Mouse (Mus musculus) kidney, postnatal 14 days (tissue): ENCODE measurements at regions not wholly inside any gene's neighbourhood (a gene's known extent, or its start where the extent isn't known, plus 50 kb on each side); places are given as distances from the start of the nearest gene placed in this dataset.

Experiments
- DNase-seq: peaks from one replicate; pipeline ENCODE4 v3.0.0; 2022; ENCODE audit warnings: mixed read lengths

DNA sequence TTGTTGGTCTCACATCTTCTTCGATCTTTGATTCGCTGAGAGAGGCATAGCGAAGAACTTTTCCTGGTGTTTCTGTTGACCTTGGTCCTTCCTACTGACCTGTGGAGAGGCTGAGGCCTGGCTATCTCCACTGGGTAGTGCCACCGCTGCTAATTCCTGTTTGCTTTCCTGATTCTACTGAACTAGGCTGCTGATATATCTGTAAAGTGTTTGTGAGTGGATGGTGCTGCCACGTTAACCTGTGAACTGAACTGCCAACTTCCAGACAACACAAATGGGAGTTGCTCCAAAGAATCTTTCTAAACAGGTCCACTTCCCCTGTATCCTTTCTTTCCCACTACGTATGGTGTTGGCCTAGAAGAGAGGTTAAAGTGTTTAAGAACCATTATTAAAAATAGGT, 78.0 kb upstream of the Akt3 start:
- DNase-seq: no peak

DNA sequence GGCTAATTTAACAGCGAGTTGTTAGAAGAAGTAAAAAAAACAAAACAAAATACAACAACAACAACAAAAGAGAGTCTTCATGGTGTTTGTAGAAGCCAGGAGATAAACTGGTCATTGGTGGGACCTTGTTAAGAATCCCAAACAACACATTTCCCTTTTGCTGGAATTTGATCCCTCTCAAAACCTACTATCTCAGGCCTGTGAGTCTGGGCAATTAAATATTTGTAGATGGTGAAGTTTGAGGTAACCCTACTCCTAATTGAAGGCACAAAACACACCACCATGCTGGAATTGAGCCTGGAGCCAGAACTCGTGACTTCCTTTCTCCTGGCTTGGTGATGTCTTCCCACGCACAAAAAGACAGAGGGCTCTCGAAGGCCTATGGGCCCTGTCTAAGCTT, 65.4 kb upstream of the Akt3 start:
- no peak for DNase-seq

DNA sequence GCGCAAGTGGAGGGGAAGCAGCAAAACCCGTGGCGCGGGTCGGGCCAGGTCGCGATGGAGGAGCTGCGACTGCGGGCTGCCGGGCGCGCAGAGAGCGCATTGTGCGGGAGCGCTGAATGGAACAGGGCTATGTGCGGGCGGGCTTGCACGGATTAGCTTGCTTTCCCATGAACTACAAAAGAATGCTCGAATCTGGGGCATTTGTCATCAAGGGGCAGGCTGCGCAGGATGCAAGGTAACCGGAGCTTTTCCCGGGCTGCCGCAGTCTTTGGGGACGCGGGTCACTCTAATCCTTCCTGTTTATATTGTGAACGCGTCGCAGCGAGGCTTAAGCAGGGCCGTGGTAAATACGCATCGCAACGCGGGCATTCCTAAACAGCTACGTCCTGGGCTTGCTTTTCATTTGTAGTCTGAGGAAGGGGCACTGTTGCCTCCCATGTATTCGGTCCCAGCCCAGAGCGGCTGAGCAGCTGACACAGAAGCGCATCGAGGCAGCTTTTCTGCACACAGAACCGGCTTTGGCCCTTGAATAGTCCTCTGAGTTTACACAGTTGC, 64.8 kb upstream of the Akt3 start:
- DNase-seq: no peak

DNA sequence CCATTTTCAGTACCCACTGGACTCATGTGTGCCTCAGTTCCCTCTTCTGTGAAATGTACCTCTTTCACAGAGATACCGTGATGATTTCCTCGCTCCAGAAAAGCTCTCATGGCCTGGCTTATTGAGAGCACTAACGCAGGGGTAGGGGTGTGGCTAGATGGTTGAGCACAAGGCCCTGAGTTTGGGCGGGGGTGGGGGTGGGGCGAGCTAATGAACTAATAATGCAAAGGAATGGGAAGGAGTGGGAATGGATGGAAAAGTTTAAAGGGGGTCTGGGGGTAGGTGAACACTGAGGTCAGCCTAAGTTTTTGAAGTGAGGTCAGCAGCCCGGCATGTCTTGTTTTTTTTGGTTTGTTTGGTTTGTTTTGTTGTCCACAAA, 64.3 kb upstream of the Akt3 start:
- DNase-seq: no peak

DNA sequence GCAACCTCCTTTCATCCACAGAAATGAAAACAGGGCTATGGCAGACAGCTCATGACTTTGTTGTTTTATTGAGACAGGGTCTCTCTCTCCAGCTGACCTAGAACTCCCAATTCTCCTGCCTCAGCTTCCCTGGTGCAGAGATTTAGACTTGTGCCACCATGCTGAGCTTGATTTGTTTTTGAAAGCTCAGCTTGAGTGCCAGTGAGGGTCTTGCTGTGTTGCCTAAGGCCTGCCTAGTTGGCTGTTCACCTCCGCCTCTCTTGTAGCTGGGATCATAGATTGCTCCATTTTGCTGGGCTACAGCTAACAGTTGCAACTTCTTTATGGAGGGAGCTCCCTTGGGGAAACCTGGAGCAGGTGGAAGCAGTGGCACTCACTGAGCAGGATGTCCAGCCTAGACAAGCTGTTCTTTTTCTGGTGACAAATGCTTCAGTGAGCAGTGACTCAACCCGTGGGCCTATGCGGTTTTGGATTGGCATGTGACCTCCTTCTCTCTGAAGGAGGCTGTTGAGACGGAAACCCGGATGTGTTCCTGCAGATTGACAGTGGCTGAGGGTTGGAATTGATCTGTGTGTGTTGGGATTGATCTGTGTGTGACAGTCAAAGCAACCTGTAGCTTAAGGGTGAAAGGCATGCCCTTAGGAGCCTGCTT, 63.8 kb upstream of the Akt3 start:
- no peak for DNase-seq

DNA sequence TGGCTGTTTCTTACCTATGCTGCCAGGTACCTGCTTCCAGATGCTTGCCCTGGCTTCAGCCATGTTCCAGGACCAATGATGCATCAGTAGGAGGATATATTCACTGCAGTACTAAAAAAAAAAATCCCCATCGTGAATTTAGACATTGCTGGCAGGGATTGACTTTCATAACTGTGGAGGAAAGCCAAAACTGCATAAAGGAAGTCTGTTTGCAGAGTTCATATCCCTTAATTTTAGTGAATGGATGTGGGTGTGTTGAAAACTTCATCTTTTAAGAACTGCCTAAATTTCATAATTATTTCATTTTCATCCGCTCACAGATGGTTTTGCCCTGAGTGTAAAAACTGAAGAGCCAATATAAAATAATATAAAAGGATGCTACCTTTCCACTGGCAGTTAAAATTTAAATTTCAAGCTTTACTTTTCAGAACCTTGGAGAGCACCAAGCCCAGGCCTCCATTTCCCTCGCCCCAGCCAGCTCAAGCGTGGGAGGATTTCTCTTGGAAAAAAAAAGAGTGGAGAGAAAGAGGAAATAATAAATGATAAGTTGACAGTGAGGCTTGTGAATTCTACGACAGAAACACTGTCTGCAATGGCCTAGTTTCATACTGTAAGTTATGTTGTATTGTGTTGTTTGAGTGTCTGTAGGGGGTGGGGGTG, 50.3 kb upstream of the Akt3 start:
- peak; percentile 5 for DNase-seq
